Mouse (Mus musculus) lung, postnatal 0 days (tissue): ENCODE data around the gene Ccdc182.

Experiments used
- CTCF ChIP-seq: IDR thresholded peaks from 2 replicates; pipeline ENCODE4 v1.5.1; 2016; ENCODE audit warnings: antibody characterized with exemption, mild to moderate bottlenecking
- EP300 ChIP-seq: IDR thresholded peaks from 2 replicates; pipeline ENCODE4 v1.6.1; 2016; ENCODE audit warnings: antibody characterized with exemption, mild to moderate bottlenecking, control low read depth

DNA sequence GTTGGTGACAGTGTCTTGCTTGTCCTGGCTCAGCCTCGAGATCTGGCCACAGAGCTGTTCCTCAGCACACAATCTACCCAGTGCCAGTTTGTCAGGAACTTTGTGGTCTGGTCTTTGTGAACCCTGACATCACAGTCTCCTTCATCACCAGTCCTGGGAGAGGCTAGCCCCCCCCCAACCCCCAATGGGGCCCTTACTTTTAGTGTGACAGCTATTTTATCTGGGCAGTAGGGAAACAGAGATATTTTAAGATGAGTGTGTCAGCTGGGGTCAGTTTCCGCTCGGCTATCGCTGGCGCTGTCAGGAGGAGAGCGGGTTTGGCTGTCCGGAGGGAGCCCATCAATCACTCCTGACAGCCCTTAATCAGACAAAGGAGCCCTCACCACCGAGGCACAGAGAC lies 19.7 kb downstream of the Ccdc182 start:
- TF ChIP-seq EP300 (no peak), CTCF (no peak)
